Comparison of ENCODE assay signal across 22 mouse cellular contexts in genomic region chr16:62128147-62128546, GRCm38 (mm10).
DNase-seq lines count a peak whose midpoint lies in the region; ATAC-seq lines count a peak whose summit lies in the region.
"Had no signal": no experiment of that assay in that cellular context is flagged by ENCODE, and none has a peak within 500 bp of the region (broad histone marks: within the 10 kb centered on the region; RNA-seq: fewer than 3 reads in every experiment).

No protein-coding gene starts in this region.

- no peak for DNase-seq in frontal cortex, postnatal 14 days (ENCODE audit: low spot score in 2 of 2)
- peak; percentile 3 for DNase-seq in layer of hippocampus, adult 9-10 months (ENCODE audit: low spot score)
- DNase-seq in layer of hippocampus, adult 9-11 months = no peak
- peak; percentile 37 for DNase-seq in brain, adult 2 months (ENCODE audit: low read depth, low spot score)
- no peak for DNase-seq in urinary bladder, postnatal 4 days (ENCODE audit: low spot score in 2 of 2)
- DNase-seq: adrenal gland, adult 8-10 months; adrenal gland, postnatal 14 days; adrenal gland, postnatal 36 days; B cell, adult 2 months; cerebellum, adult 11 months; cerebellum, adult 18-20 months; cerebellum, adult 8-10 months; cerebellum, adult 9-11 months; cerebellum, postnatal 14 days; cerebellum, postnatal 36 days; embryo, embryonic 11 days had no signal

- ATAC-seq in frontal cortex, adult (ENCODE audit: low TSS enrichment) = peak; percentile 91
- ATAC-seq: activated CD4-positive, CD25-positive, alpha-beta regulatory T cell, adult 4 months; CD4-positive, CD25-positive, alpha-beta regulatory T cell, adult 4 months; forebrain, embryonic 14.5 days; forebrain, embryonic 16.5 days; Patski had no signal

Comparison
In these comparisons a context has a peak if more than half of its experiments do, and no peak if none do; other contexts are left out.
1. DNase-seq: peak in layer of hippocampus, adult 9-10 months (single experiment) and brain, adult 2 months (single experiment); none in frontal cortex, postnatal 14 days (0 of 2), layer of hippocampus, adult 9-11 months (single experiment) and urinary bladder, postnatal 4 days (0 of 2).